Mouse (Mus musculus) WW6 (cell line): ENCODE data around the gene Srp68.
"Not testable (repeated sequence)": the region's sequence is repeated elsewhere in the genome, so short reads cannot be mapped to it uniquely, and the experiment has no call there.

Source experiments
- DNase-seq: peaks from one replicate; pipeline ENCODE4 v3.0.0-alpha.2; 2013; ENCODE audit warnings: low read depth, low spot score

Srp68 gene

GRCm38 (mm10) chr11:116282912-116283521, 9.0 kb upstream of the Srp68 start:
- no peak for DNase-seq

- no peak for DNase-seq
Measured at GRCm38 (mm10) chr11:116282089-116282488, 8.1 kb upstream of the Srp68 start.

- no peak for DNase-seq
Measured at GRCm38 (mm10) chr11:116281671-116282070, 7.7 kb upstream of the Srp68 start.

GRCm38 (mm10) chr11:116280751-116281663, 7.0 kb upstream of the Srp68 start, which contains the start of gene Galr2:
Galr2 (plus strand) TSS chr11:116280939.
- no peak for DNase-seq

DNA sequence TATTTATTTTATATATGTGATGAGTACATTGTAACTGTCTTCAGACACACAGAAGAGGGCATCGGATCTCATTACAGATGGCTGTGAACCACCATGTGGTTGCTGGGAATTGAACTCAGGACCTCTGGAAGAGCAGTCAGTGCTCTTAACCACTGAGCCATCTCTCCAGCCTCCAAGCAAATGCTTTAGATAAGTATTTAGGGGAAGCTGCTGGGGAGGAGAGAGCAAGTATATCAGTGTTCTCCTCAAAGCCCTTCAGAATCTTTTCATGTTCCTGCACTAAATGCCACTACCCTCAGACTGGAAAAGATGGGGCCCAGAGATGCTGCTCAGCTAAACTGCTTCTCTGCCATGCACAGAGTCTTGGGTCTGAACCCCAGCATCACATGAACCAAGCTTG, 3.2 kb upstream of the Srp68 start:
- not testable (repeated sequence) for DNase-seq

DNA sequence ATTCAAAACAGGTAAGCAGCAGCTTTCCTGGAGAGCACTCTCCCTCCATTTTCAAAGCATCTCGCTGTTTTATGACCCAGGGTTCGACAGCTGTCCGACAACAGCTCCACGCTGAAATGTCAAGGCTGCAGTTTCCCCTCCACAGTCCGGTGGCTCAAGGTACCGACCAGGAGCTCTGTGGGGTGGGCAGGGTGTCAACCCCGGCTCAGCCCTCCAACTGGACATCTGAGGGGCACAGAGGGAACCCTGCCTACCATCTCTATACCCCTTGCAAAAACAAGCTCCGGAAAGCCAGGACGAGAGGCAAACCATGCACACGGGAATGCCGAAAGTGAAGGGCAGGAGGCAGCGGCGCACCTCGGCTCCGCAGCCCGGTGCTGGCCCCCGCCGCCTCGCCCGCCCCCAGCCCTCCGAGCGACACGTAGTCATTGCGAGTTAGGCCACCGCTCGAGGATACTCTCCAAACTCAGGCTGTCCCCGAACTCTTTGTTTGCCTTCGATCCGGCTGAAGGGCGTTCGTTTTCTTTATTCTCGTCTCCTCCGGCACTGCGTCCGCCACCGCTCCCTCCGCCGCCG, 460 bp downstream of the Srp68 start:
- no peak for DNase-seq

DNA sequence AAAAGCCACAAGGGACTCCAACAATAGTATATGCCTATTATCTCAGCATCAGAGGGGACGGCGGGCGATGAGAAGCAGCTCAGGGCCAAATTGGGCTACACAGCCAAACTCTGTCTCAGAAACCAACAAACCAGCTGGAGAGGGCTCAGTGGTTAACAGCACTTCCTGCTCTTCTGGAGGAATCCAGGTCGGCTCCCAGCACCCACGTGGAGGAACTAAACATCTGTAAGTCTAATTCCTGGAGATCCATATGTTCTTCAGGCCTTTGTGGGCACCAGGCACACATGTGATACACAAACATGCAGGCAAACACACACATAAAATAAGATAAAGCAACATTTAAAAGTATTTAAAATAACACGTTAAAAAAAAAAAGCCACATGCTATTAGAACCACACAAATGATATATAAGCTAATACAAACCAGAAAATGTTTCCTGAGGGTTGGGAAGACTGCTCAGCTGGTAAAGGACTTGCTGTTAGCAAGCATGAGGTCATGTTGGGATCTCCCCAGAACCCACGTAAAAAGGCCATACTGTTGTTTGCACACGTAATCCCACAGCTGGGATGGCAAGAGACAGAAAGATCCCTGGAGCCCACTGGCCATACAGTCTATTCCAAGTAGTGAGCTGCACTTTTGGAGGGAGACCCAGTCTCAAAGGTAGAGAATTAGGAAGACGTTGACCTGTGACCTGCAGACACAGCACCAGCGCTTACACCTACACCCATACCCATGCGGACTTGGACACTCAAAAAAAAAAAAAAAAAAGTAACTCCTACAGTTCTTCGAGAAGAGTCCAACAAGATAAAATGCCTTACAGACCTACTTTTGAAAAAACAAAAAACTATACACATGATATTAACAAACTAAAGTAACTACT, 1.2 kb downstream of the Srp68 start:
- DNase-seq, result no peak

- DNase-seq, result no peak
Measured at GRCm38 (mm10) chr11:116269560-116269959, 4.5 kb downstream of the Srp68 start.

GRCm38 (mm10) chr11:116268313-116268712, 5.7 kb downstream of the Srp68 start:
- no peak for DNase-seq

DNA sequence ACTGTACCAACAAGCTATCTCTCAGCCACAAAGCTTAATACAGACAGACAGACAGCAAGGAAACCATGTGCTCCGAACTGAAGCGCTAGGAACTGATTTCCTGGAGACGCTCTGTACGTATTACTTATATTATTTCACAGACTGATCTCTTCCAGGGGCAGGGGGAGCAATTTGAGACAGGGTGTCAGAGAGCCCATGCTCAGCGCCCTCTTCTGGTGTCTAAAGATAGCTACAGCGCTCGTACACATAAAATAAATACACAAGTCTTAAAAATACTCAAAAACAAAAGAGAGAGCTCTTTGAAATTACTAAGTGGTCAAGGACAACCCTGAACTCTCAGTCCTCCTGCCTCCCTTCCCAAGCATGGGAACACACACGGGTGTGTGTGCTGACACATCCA, 6.4 kb downstream of the Srp68 start:
- no peak for DNase-seq

- no peak for DNase-seq
Measured at GRCm38 (mm10) chr11:116265850-116266249, 8.2 kb downstream of the Srp68 start.

- no peak for DNase-seq
Measured at GRCm38 (mm10) chr11:116265352-116265751, 8.7 kb downstream of the Srp68 start.

DNA sequence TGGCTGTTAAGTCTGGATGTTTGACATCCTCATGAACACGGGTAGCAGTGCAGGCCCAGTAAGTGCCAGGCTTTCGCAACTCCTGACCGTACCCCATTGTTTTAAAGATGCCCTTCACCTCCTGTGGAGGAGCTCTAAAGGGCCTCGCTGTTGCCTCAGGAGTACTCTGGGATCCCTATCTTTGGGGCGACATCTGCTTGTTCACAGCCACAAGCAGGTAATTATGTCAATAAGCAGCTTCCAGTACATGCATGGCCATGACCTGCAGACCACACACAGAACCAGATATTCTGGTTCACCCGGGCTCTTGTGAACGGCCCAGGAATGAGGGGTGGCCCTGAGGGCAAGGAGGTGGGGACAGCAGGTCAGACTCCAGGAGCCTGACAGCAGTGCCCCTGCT, 13.8 kb downstream of the Srp68 start:
- no peak for DNase-seq

GRCm38 (mm10) chr11:116259461-116259860, 14.6 kb downstream of the Srp68 start:
- no peak for DNase-seq

GRCm38 (mm10) chr11:116255982-116256675, 17.9 kb downstream of the Srp68 start:
- no peak for DNase-seq

GRCm38 (mm10) chr11:116255090-116255981, 18.7 kb downstream of the Srp68 start:
- no peak for DNase-seq

DNA sequence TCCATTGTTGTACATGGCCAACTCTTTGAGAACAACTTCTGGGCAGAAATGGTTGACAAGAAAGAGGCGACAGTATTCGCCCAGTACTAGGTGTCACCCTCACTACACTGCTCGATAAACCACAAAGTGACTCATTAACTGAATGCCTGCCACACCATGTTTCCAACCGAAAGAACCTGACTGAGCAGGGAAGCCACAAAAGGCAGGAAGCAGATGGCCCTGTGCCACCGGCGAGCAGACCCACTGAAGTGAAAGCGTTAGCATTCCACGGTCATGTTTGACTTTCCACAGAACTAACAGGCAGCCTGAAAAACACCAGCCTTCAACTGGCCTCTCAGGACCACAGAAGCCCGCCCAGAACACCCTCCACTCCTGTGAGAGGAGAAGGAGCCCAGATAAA, 19.4 kb downstream of the Srp68 start:
- no peak for DNase-seq

DNA sequence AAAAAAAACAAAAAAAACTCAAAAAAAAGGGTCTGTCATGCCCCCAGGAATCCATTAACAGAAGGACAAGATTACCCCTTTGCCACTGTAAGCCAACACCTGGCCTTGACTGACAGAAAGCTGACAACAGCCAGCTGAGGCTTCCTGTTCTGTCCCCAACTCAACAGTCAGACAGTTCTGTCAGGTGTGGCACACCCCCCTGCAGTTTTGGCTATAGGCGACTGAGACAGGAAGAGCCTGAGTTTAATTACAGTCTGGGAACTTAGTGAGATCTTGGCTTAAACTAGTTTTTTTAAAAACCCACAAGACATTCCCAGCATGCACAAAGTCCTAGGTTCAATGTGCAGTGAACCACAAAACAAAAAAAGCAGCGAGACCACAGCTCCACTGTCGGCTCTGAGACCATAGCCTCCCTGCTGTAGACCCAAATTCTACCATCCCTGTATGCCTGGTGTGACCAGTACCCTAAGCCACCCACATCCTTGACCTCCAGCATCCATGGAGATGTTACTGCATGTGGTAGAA, 20.9 kb downstream of the Srp68 start:
- DNase-seq, result no peak

- no peak for DNase-seq
Measured at GRCm38 (mm10) chr11:116250898-116251297, 23.1 kb downstream of the Srp68 start.
